In genomic region chr4:116221140-116221851, GRCm38 (mm10) we compare ENCODE assay signal across 8 mouse cellular contexts. TPM values are rescaled to one million over a fixed set of nuclear protein-coding genes. Genes with fewer than 3 reads are reported as not detected.
A peak's percentile ranks its signal among the peaks of the same experiment; 100 is the strongest.
DNase-seq lines count a peak whose midpoint lies in the region; ATAC-seq and TF ChIP-seq lines count a peak whose summit lies in the region.

Gene Pik3r3, plus strand, starts transcription at chr4:116221618.

- H3K27ac ChIP-seq in forebrain, embryonic 10.5 days: peak within 1 kb of the TSS; percentile 99
- peak within 1 kb of the TSS; percentile 95 for H3K27ac ChIP-seq in heart, embryonic 15.5 days
- peak within 1 kb of the TSS; percentile 76 for H3K27ac ChIP-seq in liver, embryonic 14.5 days
- peak within 1 kb of the TSS; percentile 100 for H3K27ac ChIP-seq in neural tube, embryonic 11.5 days (ENCODE audit: low read depth, low read length)
- peak within 1 kb of the TSS; percentile 96 for H3K27ac ChIP-seq in stomach, postnatal 0 days (replicated peaks)

- TF ChIP-seq EP300 in liver, embryonic 14.5 days (IDR thresholded peaks at IDR 0.05; ENCODE audit: low read depth): peak; percentile 46
- peak; percentile 20 for TF ChIP-seq EP300 in stomach, postnatal 0 days (optimal IDR thresholded peaks at IDR 0.05)

- no peaks in the 10 kb centered on the region for H3K27me3 ChIP-seq in forebrain, embryonic 10.5 days (ENCODE audit: poor library complexity, severe bottlenecking)
- no peaks in the 10 kb centered on the region for H3K27me3 ChIP-seq in heart, embryonic 15.5 days
- peaks cover 12% of the 10 kb centered on the region for H3K27me3 ChIP-seq in liver, embryonic 14.5 days (ENCODE audit: control insufficient read depth, insufficient read depth, low read length)
- H3K27me3 ChIP-seq in neural tube, embryonic 11.5 days (ENCODE audit: control insufficient read depth, insufficient read depth, low read length): no peaks in the 10 kb centered on the region
- H3K27me3 ChIP-seq in stomach, postnatal 0 days (ENCODE audit: control insufficient read depth, insufficient read depth, low read length): no peaks in the 10 kb centered on the region

- no peaks in the 10 kb centered on the region for H3K36me3 ChIP-seq in forebrain, embryonic 10.5 days (replicated peaks)
- no peaks in the 10 kb centered on the region for H3K36me3 ChIP-seq in heart, embryonic 15.5 days
- H3K36me3 ChIP-seq in liver, embryonic 14.5 days (replicated peaks; ENCODE audit: control insufficient read depth, insufficient read depth, low read depth): no peaks in the 10 kb centered on the region
- no peaks in the 10 kb centered on the region for H3K36me3 ChIP-seq in neural tube, embryonic 11.5 days (ENCODE audit: control insufficient read depth, insufficient read depth, low read length)
- H3K36me3 ChIP-seq in stomach, postnatal 0 days (ENCODE audit: control insufficient read depth, insufficient read depth, low read length): no peaks in the 10 kb centered on the region

- no peaks in the 10 kb centered on the region for H3K9me3 ChIP-seq in forebrain, embryonic 10.5 days
- no peaks in the 10 kb centered on the region for H3K9me3 ChIP-seq in heart, embryonic 15.5 days (replicated peaks)
- no peaks in the 10 kb centered on the region for H3K9me3 ChIP-seq in liver, embryonic 14.5 days (ENCODE audit: control insufficient read depth, low read length)
- no peaks in the 10 kb centered on the region for H3K9me3 ChIP-seq in neural tube, embryonic 11.5 days (ENCODE audit: control insufficient read depth, low read length)
- H3K9me3 ChIP-seq in stomach, postnatal 0 days (ENCODE audit: control insufficient read depth, low read length): no peaks in the 10 kb centered on the region

- peaks cover 27% of the 10 kb centered on the region for H3K4me1 ChIP-seq in forebrain, embryonic 10.5 days
- H3K4me1 ChIP-seq in heart, embryonic 15.5 days (replicated peaks): peaks cover 17% of the 10 kb centered on the region
- H3K4me1 ChIP-seq in liver, embryonic 14.5 days (replicated peaks; ENCODE audit: control insufficient read depth in 2 of 2, insufficient read depth in 2 of 2, low read length in 1 of 2): no peaks in the 10 kb centered on the region; a peak in 1 of 4 replicates
- H3K4me1 ChIP-seq in neural tube, embryonic 11.5 days (ENCODE audit: control insufficient read depth, insufficient read depth, low read length): peaks cover 6% of the 10 kb centered on the region; the same call in 1 of the 2 replicates
- no peaks in the 10 kb centered on the region for H3K4me1 ChIP-seq in stomach, postnatal 0 days (replicated peaks; ENCODE audit: control insufficient read depth, insufficient read depth)

- H3K4me3 ChIP-seq in forebrain, embryonic 10.5 days: peak within 1 kb of the TSS; percentile 76
- H3K4me3 ChIP-seq in heart, embryonic 15.5 days: peak within 1 kb of the TSS; percentile 90
- H3K4me3 ChIP-seq in liver, embryonic 14.5 days (ENCODE audit: insufficient read depth in 1 of 2, low read depth in 2 of 2, low read length in 2 of 2): peak within 1 kb of the TSS; percentile 88 to 90
- H3K4me3 ChIP-seq in neural tube, embryonic 11.5 days (ENCODE audit: low read depth, low read length): peak within 1 kb of the TSS; percentile 70
- H3K4me3 ChIP-seq in stomach, postnatal 0 days (ENCODE audit: low read depth, low read length): peak within 1 kb of the TSS; percentile 78

- peak; percentile 96 to 97 for DNase-seq in CD8-positive naive resting alpha-beta T cell, adult 2 months (ENCODE audit: low read depth in 2 of 2, low spot score in 2 of 2)
- DNase-seq in c-Kit-positive CD71-negative TER-119-negative erythroid progenitor cells, embryonic 14.5 days (ENCODE audit: low read depth): peak; percentile 91
- peak; percentile 99 for DNase-seq in forebrain, embryonic 10.5 days (ENCODE audit: extremely low spot score, low spot score)
- peak; percentile 98 to 100 for DNase-seq in kidney, postnatal 25 days
- peak; percentile 96 to 98 (median 97) for DNase-seq in liver, embryonic 14.5 days (ENCODE audit: low read depth in 3 of 3, low spot score in 3 of 3)
- DNase-seq in neural tube, embryonic 11.5 days (ENCODE audit: low spot score): peak; percentile 98
- DNase-seq in stomach, postnatal 0 days (ENCODE audit: low spot score): peak; percentile 98

- peak within 1 kb of the TSS; percentile 72 for H3K9ac ChIP-seq in heart, embryonic 15.5 days
- peak within 1 kb of the TSS; percentile 92 for H3K9ac ChIP-seq in liver, embryonic 14.5 days (replicated peaks)
- H3K9ac ChIP-seq in neural tube, embryonic 11.5 days (ENCODE audit: low read length): peak within 1 kb of the TSS; percentile 93
- peak within 1 kb of the TSS; percentile 81 for H3K9ac ChIP-seq in stomach, postnatal 0 days (ENCODE audit: low read length)

- H3K4me2 ChIP-seq in heart, embryonic 15.5 days: peak within 1 kb of the TSS; percentile 75
- peak within 1 kb of the TSS; percentile 100 for H3K4me2 ChIP-seq in liver, embryonic 14.5 days (ENCODE audit: low read depth)
- peak within 1 kb of the TSS; percentile 62 for H3K4me2 ChIP-seq in neural tube, embryonic 11.5 days (ENCODE audit: low read depth)
- H3K4me2 ChIP-seq in stomach, postnatal 0 days (replicated peaks; ENCODE audit: low read depth): peak within 1 kb of the TSS; percentile 56

- peak; percentile 100 for ATAC-seq in heart, embryonic 15.5 days (replicated peaks; ENCODE audit: insufficient number of reproducible peaks, insufficient read depth, low FRiP score, low read depth)
- peak; percentile 100 for ATAC-seq in liver, embryonic 14.5 days (ENCODE audit: insufficient read depth)
- ATAC-seq in neural tube, embryonic 11.5 days (ENCODE audit: insufficient read depth, low FRiP score, low TSS enrichment): peak; percentile 98
- ATAC-seq in stomach, postnatal 0 days (ENCODE audit: low FRiP score, low TSS enrichment): peak; percentile 100

- TF ChIP-seq CTCF in liver, embryonic 14.5 days (IDR thresholded peaks at IDR 0.05; ENCODE audit: low read depth): no peak; the same call in 1 of the 2 replicates
- 0 out of 2 replicates have a peak, but pooled peaks have one; percentile 1 for TF ChIP-seq CTCF in stomach, postnatal 0 days (IDR thresholded peaks at IDR 0.05; ENCODE audit: low read depth)

- WGBS in forebrain, embryonic 10.5 days: under 1% methylated on average over 52 of the region's 53 CpGs
- WGBS in heart, embryonic 15.5 days: under 1% methylated on average over 52 of the region's 53 CpGs
- WGBS in liver, embryonic 14.5 days (ENCODE audit: insufficient replicate concordance): under 1% methylated on average over 50 of the region's 53 CpGs
- WGBS in neural tube, embryonic 11.5 days: under 1% methylated on average over 52 of the region's 53 CpGs
- WGBS in stomach, postnatal 0 days: under 1% methylated on average over 49 of the region's 53 CpGs

RNA-seq across cellular contexts. Expression of gene Pik3r3, which starts in this region (rescaled TPM):
- polyA plus RNA-seq in forebrain, embryonic 10.5 days (2016; fragmentation: Nextera tagmentation; extraction: Ambion mirVana): 39.1 and 42.6 TPM in 2 replicates
- 9.9 and 10.8 TPM in 2 replicates for polyA plus RNA-seq in heart, embryonic 15.5 days (2015; fragmentation: Nextera tagmentation; extraction: Ambion mirVana)
- 0.77 and 0.89 TPM in 2 replicates for polyA plus RNA-seq in liver, embryonic 14.5 days (2012; rRNA removed)
- polyA plus RNA-seq in liver, embryonic 14.5 days (2014; fragmentation: Nextera tagmentation; extraction: Ambion mirVana): 0.57 and 1.0 TPM in 2 replicates
- 63.2 and 69.2 TPM in 2 replicates for polyA plus RNA-seq in neural tube, embryonic 11.5 days (2014; fragmentation: Nextera tagmentation; extraction: Ambion mirVana)
- polyA plus RNA-seq in stomach, postnatal 0 days (2015; fragmentation: Nextera tagmentation; extraction: Ambion mirVana): 6.4 and 6.8 TPM in 2 replicates

Comparison
In these comparisons a context has a peak if more than half of its experiments do, and no peak if none do; other contexts are left out.
1. Peak in every context shown above with its lines: DNase-seq, ATAC-seq, H3K4me3 ChIP-seq and H3K27ac ChIP-seq.